Mouse (Mus musculus) G1E (cell line): ENCODE data around the gene Cyp11a1. TPM values are rescaled to one million over a fixed set of nuclear protein-coding genes. Genes with fewer than 3 reads are reported as not detected.

Experiments used
- ATAC-seq: 2 replicates; pipeline ENCODE4 v1.8.0; 2016; ENCODE audit warnings: mild to moderate bottlenecking; ENCODE audit not compliant: insufficient number of reproducible peaks, poor library complexity, low FRiP score, severe bottlenecking; ENCODE audit errors: extremely low read depth
- DNase-seq: peaks from one replicate; pipeline ENCODE4 v3.0.0; 2012; ENCODE audit warnings: low spot score
- H3K27me3 ChIP-seq: 2 replicates; pipeline ENCODE4 v1.6.1; 2012; ENCODE audit warnings: mild to moderate bottlenecking, low read length, inconsistent platforms; ENCODE audit not compliant: insufficient read depth
- H3K36me3 ChIP-seq: replicated peaks from 2 replicates; pipeline ENCODE3; 2012; ENCODE audit warnings: mild to moderate bottlenecking, inconsistent platforms
- H3K4me1 ChIP-seq: 2 replicates; pipeline ENCODE4 v1.6.1; 2012; ENCODE audit warnings: low read depth, low read length, inconsistent platforms, mixed read lengths; ENCODE audit not compliant: insufficient read depth
- H3K4me3 ChIP-seq: 2 replicates; pipeline ENCODE4 v1.5.1; 2012; ENCODE audit warnings: low read depth, mild to moderate bottlenecking, inconsistent platforms, low read length, moderate library complexity, mixed read lengths
- H3K9me3 ChIP-seq: replicated peaks from 2 replicates; pipeline ENCODE4 v1.6.1; 2012; ENCODE audit warnings: inconsistent platforms
- CTCF ChIP-seq: IDR thresholded peaks from 2 replicates; pipeline ENCODE4 v1.5.1; 2012; ENCODE audit warnings: low read depth, low read length, inconsistent platforms, mixed read lengths
- GATA1 ChIP-seq: IDR thresholded peaks from 2 replicates; pipeline ENCODE4 v1.6.1; 2012; ENCODE audit warnings: borderline replicate concordance, low read length, inconsistent platforms, mixed read lengths
- GATA2 ChIP-seq: IDR thresholded peaks from 2 replicates; pipeline ENCODE4 v1.6.1; 2012; ENCODE audit warnings: low read depth, low read length, inconsistent platforms, borderline replicate concordance
- POLR2AphosphoS5 ChIP-seq: IDR thresholded peaks from 2 replicates; pipeline ENCODE4 v1.6.1; 2012; ENCODE audit warnings: low read depth, low read length, inconsistent platforms; ENCODE audit not compliant: insufficient replicate concordance
- TAL1 ChIP-seq: conservative IDR thresholded peaks from 2 replicates; pipeline ENCODE4 v1.6.1; 2012; ENCODE audit warnings: low read depth, low read length, inconsistent platforms, mixed read lengths
- polyA plus RNA-seq: library from polyadenylated mRNA; stranded (reverse); fragments of >175 nt; gene quantifications from 2 replicates; pipeline ENCODE4 v1.2.3, GENCODE M21; 2012
- total RNA-seq, 2 experiments: library from RNA; stranded (forward) in 1 of 2; stranded (reverse) in 1 of 2; fragments of 200-1000 nt in 1 of 2; fragments of >200 nt in 1 of 2; fragmentation: Nextera tagmentation in 1 of 2; gene quantifications; 2 replicates each; pipeline ENCODE4 v1.2.3; 2014 to 2017

Gene Cyp11a1
- 0.68 and 1.7 TPM in 2 replicates for total RNA-seq (2014; fragmentation: Nextera tagmentation)
- 16.7 and 18.2 TPM in 2 replicates for total RNA-seq (2017)
- polyA plus RNA-seq: 0.12 and 0.20 TPM in 2 replicates

- Histone ChIP-seq H3K4me3 (no peak within 1 kb of the TSS), H3K27me3 (peaks cover 19% of the 10 kb centered on the region), H3K36me3 (no peaks in the 10 kb centered on the region), H3K9me3 (no peaks in the 10 kb centered on the region), H3K4me1 (no peaks in the 10 kb centered on the region)
- DNase-seq: no peak
- no peak for ATAC-seq
- TF ChIP-seq POLR2AphosphoS5 (no peak), GATA2 (no peak), TAL1 (no peak), GATA1 (no peak), CTCF (no peak)
Measured at GRCm38 (mm10) chr9:58005753-58006461, at the start of gene Cyp11a1. Gene Cyp11a1, plus strand, starts transcription at chr9:58006411.

GRCm38 (mm10) chr9:57956838-57957236 is 49.4 kb upstream of the Cyp11a1 start:
- Histone ChIP-seq H3K4me1 (0 out of 2 replicates have a peak, but pooled peaks cover 4% of the 10 kb centered on the region), H3K4me3 (no peak overlapping the region), H3K27me3 (peaks cover 22% of the 10 kb centered on the region), H3K9me3 (no peaks in the 10 kb centered on the region), H3K36me3 (no peaks in the 10 kb centered on the region)
- DNase-seq (no peak), ATAC-seq (no peak)
- TF ChIP-seq GATA2: no peak

- no peaks in the 10 kb centered on the region for H3K36me3 ChIP-seq
- H3K9me3 ChIP-seq: no peaks in the 10 kb centered on the region
- DNase-seq (no peak), ATAC-seq (no peak)
- H3K4me3 ChIP-seq: no peak overlapping the region
- H3K27me3 ChIP-seq: peaks cover 17% of the 10 kb centered on the region
- H3K4me1 ChIP-seq: 0 out of 2 replicates have a peak, but pooled peaks cover 4% of the 10 kb centered on the region
- TF ChIP-seq POLR2AphosphoS5 (no peak), CTCF (no peak), GATA2 (no peak), TAL1 (no peak), GATA1 (no peak)
Measured at GRCm38 (mm10) chr9:57958615-57959014, 47.6 kb upstream of the Cyp11a1 start.

GRCm38 (mm10) chr9:57959399-57959798 is 46.8 kb upstream of the Cyp11a1 start:
- Histone ChIP-seq H3K36me3 (no peaks in the 10 kb centered on the region), H3K9me3 (no peaks in the 10 kb centered on the region), H3K4me3 (no peak overlapping the region), H3K4me1 (0 out of 2 replicates have a peak, but pooled peaks cover 4% of the 10 kb centered on the region), H3K27me3 (peaks cover 23% of the 10 kb centered on the region)
- no peak for ATAC-seq
- TF ChIP-seq GATA1 (no peak), CTCF (no peak), TAL1 (no peak), GATA2 (no peak), POLR2AphosphoS5 (no peak)
- DNase-seq: no peak

GRCm38 (mm10) chr9:57959886-57960866 is 46.0 kb upstream of the Cyp11a1 start:
- ATAC-seq: no peak
- Histone ChIP-seq H3K36me3 (no peaks in the 10 kb centered on the region), H3K27me3 (peaks cover 20% of the 10 kb centered on the region), H3K4me3 (no peak overlapping the region), H3K4me1 (0 out of 2 replicates have a peak, but pooled peaks cover 4% of the 10 kb centered on the region), H3K9me3 (no peaks in the 10 kb centered on the region)
- TF ChIP-seq GATA2 (no peak), TAL1 (no peak), POLR2AphosphoS5 (no peak), GATA1 (no peak), CTCF (no peak)
- DNase-seq: no peak

GRCm38 (mm10) chr9:57961226-57961625 is 45.0 kb upstream of the Cyp11a1 start:
- Histone ChIP-seq H3K27me3 (peaks cover 22% of the 10 kb centered on the region), H3K9me3 (no peaks in the 10 kb centered on the region), H3K4me1 (0 out of 2 replicates have a peak, but pooled peaks cover 4% of the 10 kb centered on the region), H3K4me3 (no peak overlapping the region), H3K36me3 (no peaks in the 10 kb centered on the region)
- ATAC-seq (no peak), DNase-seq (no peak)
- no peak for TF ChIP-seq POLR2AphosphoS5
- TF ChIP-seq TAL1: no peak
- no peak for TF ChIP-seq GATA2
- TF ChIP-seq CTCF: no peak
- TF ChIP-seq GATA1: no peak
